Mouse (Mus musculus): Measurements from ENCODE around the gene B020031M17Rik. TPM values are rescaled to one million over a fixed set of nuclear protein-coding genes. Genes with fewer than 3 reads are reported as not detected.
A peak's percentile ranks its signal among the peaks of the same experiment; 100 is the strongest.
"Not testable (repeated sequence)": the region's sequence is repeated elsewhere in the genome, so short reads cannot be mapped to it uniquely, and the experiment has no call there.

Gene B020031M17Rik
- polyA plus RNA-seq (2014; fragmentation: Nextera tagmentation; extraction: Ambion mirVana), result not detected in 2 replicates

DNA sequence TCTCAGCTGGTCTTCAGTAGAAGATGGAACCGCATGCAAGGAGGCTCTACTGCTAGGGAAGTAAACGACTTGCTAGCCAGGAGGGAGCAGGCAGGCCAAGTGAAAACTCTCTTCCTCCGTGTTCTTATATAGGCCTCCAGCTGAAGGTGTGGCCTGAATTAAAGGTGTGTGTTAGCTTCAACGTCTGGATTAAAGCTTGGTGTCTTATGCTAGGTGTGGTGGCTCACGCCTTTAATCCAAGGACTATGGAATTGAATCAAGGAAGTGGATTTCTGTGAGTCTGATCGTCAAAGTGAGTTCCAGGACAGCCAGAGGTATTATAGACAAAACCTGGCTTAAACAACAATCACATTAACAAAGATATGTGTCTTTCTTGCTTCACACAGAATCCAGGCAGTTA, at the start of gene B020031M17Rik:
B020031M17Rik (minus strand) TSS at position 101 of the 400 bp plus-strand sequence.
- not testable (repeated sequence) for ATAC-seq (ENCODE audit: low read depth); H3K27me3 ChIP-seq (replicated peaks; ENCODE audit: control insufficient read depth, insufficient read depth, low read length); H3K9me3 ChIP-seq (ENCODE audit: control insufficient read depth, low read length); H3K27ac ChIP-seq (replicated peaks; ENCODE audit: low read depth, low read length); H3K36me3 ChIP-seq (ENCODE audit: control insufficient read depth, insufficient read depth, low read length); DNase-seq (ENCODE audit: low spot score); H3K4me1 ChIP-seq (ENCODE audit: control insufficient read depth, insufficient read depth, low read length); H3K4me3 ChIP-seq (ENCODE audit: low read depth, low read length); H3K4me2 ChIP-seq (ENCODE audit: low read depth, low read length); H3K9ac ChIP-seq (ENCODE audit: low read depth, low read length)
- 71% methylated on average over 3 of the region's 6 CpGs for WGBS

DNA sequence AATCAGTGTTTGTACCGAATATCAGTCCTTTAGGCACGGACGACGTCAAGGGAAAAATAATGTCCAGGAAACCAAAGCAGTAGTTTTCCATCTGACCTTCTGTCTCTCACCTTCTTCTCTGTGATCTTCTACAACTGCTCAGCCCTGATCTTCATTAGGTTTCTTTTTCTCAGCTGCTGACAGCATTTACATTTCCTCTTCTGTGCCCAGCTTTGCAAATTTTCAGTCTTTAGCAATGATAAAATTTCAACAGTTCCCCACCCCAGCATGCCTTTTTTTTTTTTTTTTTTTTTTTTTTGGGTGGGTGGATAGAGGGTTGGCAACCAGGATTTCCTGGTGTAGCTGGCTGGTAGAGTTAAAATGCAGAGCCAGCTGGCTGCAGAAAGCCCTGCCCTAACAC, 48.6 kb upstream of the B020031M17Rik start:
- H3K4me2 ChIP-seq (ENCODE audit: low read depth, low read length); H3K36me3 ChIP-seq (ENCODE audit: control insufficient read depth, insufficient read depth, low read length); H3K4me3 ChIP-seq (ENCODE audit: low read depth, low read length); ATAC-seq (ENCODE audit: low read depth); DNase-seq (ENCODE audit: low spot score); H3K27me3 ChIP-seq (replicated peaks; ENCODE audit: control insufficient read depth, insufficient read depth, low read length); H3K9ac ChIP-seq (ENCODE audit: low read depth, low read length); H3K9me3 ChIP-seq (ENCODE audit: control insufficient read depth, low read length); H3K27ac ChIP-seq (replicated peaks; ENCODE audit: low read depth, low read length); H3K4me1 ChIP-seq (ENCODE audit: control insufficient read depth, insufficient read depth, low read length): not testable (repeated sequence)
- WGBS, result no CpG with 5 or more reads among the region's 4 CpGs

DNA sequence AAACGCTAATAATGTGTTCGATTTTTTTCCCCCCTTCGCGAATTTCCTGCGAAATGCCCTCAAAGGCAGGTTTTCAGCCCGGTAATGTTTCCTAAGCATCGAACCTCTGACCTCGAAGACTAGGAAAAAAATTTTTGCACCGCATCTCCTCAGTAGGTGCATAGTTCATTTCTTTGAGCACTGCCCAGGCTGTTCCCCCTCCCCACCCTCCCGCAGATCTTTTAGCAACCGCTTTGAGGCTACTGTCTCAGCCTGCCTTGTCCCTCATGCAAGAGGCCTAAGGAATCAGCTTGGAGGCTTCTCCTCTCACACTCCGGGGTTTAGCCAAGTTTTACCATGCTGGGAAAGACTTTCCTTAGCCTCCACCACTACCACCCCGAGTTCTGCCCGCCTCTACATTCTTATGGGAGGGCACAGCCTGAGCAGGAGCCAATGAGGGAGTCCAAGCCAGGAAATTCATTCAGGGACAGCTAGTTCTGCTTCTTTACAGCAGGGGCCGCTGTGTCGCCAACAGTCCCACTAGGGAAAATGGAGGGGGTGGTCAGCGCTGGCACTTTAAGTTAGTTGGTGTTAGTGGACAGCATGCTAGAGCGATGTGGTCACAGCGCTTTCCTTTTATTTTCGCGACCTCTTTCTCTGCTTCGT, 48.0 kb upstream of the B020031M17Rik start:
- H3K9ac ChIP-seq (ENCODE audit: low read depth, low read length); H3K27ac ChIP-seq (replicated peaks; ENCODE audit: low read depth, low read length); H3K4me3 ChIP-seq (ENCODE audit: low read depth, low read length); DNase-seq (ENCODE audit: low spot score); H3K4me2 ChIP-seq (ENCODE audit: low read depth, low read length); H3K27me3 ChIP-seq (replicated peaks; ENCODE audit: control insufficient read depth, insufficient read depth, low read length); H3K9me3 ChIP-seq (ENCODE audit: control insufficient read depth, low read length); H3K4me1 ChIP-seq (ENCODE audit: control insufficient read depth, insufficient read depth, low read length); H3K36me3 ChIP-seq (ENCODE audit: control insufficient read depth, insufficient read depth, low read length): not testable (repeated sequence)
- peak; percentile 77; the same call in 1 of the 2 replicates for ATAC-seq (ENCODE audit: low read depth)
- no CpG with 5 or more reads among the region's 22 CpGs for WGBS

DNA sequence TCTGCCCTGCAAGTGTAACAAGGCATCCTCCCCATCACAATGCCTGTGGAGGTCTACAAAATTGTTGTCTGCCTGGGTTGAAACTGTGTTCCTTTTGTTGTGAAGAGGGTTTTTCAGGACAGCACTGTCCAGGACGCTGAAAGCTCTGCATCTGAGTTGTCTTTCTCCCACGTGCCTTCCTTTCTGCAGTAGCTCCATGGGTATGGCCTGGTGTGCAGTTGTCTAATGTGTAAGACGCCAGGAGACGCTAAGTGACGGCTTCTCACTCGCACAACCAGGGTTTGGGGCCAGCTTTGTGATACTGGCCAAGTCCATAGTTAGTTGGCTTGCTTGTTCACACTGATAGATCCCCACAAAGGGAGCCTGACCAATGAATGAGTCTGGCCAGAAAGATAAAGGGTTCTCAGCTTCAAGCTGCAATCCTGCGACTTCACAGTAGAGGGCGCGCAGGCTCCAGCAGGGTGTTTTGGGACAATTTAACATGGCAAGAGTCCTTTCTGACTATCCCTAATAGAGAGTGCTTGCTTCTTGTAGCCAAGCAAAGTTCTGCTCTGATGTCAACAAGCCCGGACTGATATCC, 41.4 kb upstream of the B020031M17Rik start:
- no CpG with 5 or more reads among the region's 10 CpGs for WGBS
- H3K36me3 ChIP-seq (ENCODE audit: control insufficient read depth, insufficient read depth, low read length); ATAC-seq (ENCODE audit: low read depth); H3K4me1 ChIP-seq (ENCODE audit: control insufficient read depth, insufficient read depth, low read length); DNase-seq (ENCODE audit: low spot score); H3K9ac ChIP-seq (ENCODE audit: low read depth, low read length); H3K4me3 ChIP-seq (ENCODE audit: low read depth, low read length); H3K4me2 ChIP-seq (ENCODE audit: low read depth, low read length); H3K27me3 ChIP-seq (replicated peaks; ENCODE audit: control insufficient read depth, insufficient read depth, low read length); H3K9me3 ChIP-seq (ENCODE audit: control insufficient read depth, low read length); H3K27ac ChIP-seq (replicated peaks; ENCODE audit: low read depth, low read length): not testable (repeated sequence)

DNA sequence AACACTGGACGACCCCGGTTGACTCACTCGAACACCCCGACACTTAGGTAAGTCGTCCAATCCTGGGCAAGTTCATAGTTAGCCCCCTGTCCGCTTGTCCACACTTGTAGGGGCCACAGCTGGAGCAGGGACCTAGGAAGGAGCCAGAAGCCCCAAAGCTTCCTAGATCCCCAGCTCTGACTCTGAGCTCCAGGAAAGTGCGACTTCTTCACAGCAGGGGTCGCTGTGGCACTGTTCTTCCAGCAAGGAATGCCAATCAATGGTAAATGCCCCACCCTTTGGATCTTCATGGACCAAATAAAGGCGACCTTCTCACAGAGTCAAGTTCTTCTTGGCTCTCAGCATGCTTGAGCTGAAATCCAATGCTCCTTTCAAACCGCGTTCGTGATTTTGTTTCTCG, 40.7 kb upstream of the B020031M17Rik start:
- H3K4me1 ChIP-seq (ENCODE audit: control insufficient read depth, insufficient read depth, low read length); ATAC-seq (ENCODE audit: low read depth); H3K36me3 ChIP-seq (ENCODE audit: control insufficient read depth, insufficient read depth, low read length); H3K4me2 ChIP-seq (ENCODE audit: low read depth, low read length); H3K27ac ChIP-seq (replicated peaks; ENCODE audit: low read depth, low read length); H3K9me3 ChIP-seq (ENCODE audit: control insufficient read depth, low read length); H3K27me3 ChIP-seq (replicated peaks; ENCODE audit: control insufficient read depth, insufficient read depth, low read length); H3K9ac ChIP-seq (ENCODE audit: low read depth, low read length); DNase-seq (ENCODE audit: low spot score); H3K4me3 ChIP-seq (ENCODE audit: low read depth, low read length): not testable (repeated sequence)
- no CpG with 5 or more reads among the region's 13 CpGs for WGBS

DNA sequence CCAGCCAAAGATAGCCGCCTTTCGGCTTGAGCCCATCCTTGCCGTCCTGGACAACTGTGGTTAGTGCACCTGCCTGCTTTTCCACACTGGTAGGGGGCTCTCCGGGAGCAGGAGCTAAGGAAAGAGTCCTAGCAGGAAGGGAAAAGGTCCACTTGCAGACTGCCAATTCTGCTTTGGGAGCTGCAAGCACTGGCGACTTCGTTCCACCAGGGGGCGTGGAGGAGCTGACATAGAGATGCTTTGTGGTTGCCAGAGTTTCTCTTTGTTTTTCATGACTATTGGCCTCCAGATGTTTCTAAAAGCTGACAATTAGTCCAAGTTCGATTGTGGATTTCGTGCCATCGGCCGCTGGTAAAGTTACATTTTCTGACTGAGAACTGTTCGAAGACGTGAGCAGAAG, 18.6 kb upstream of the B020031M17Rik start:
- H3K4me3 ChIP-seq (ENCODE audit: low read depth, low read length); H3K36me3 ChIP-seq (ENCODE audit: control insufficient read depth, insufficient read depth, low read length); H3K9me3 ChIP-seq (ENCODE audit: control insufficient read depth, low read length); H3K4me2 ChIP-seq (ENCODE audit: low read depth, low read length); H3K9ac ChIP-seq (ENCODE audit: low read depth, low read length); DNase-seq (ENCODE audit: low spot score); H3K27ac ChIP-seq (replicated peaks; ENCODE audit: low read depth, low read length); H3K27me3 ChIP-seq (replicated peaks; ENCODE audit: control insufficient read depth, insufficient read depth, low read length); H3K4me1 ChIP-seq (ENCODE audit: control insufficient read depth, insufficient read depth, low read length): not testable (repeated sequence)
- WGBS, result no CpG with 5 or more reads among the region's 13 CpGs
- ATAC-seq (ENCODE audit: low read depth), result 0 out of 2 replicates have a peak, but pooled peaks have one; percentile 30

DNA sequence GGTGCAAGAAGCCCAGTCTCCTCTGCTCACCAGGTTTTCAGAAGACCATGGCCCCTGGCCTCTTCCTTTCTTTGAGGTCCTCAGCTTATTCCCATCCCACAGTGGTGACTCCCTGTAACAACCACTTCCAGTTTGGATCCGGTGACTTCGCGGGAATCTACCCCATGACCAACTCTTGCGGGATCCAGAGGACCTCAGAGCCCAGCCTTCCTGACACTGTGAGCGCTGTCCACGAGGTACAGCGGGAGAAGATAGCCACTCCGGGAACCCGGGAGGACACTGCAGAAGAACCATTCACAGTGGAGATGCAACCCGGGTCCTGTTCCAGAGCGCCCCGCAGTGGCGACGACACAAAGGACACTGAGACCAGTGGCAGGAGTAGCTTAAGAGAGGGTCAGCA, 17.6 kb upstream of the B020031M17Rik start:
- not testable (repeated sequence) for H3K9me3 ChIP-seq (ENCODE audit: control insufficient read depth, low read length); ATAC-seq (ENCODE audit: low read depth); H3K4me2 ChIP-seq (ENCODE audit: low read depth, low read length); H3K27ac ChIP-seq (replicated peaks; ENCODE audit: low read depth, low read length); DNase-seq (ENCODE audit: low spot score); H3K9ac ChIP-seq (ENCODE audit: low read depth, low read length); H3K4me1 ChIP-seq (ENCODE audit: control insufficient read depth, insufficient read depth, low read length); H3K36me3 ChIP-seq (ENCODE audit: control insufficient read depth, insufficient read depth, low read length); H3K27me3 ChIP-seq (replicated peaks; ENCODE audit: control insufficient read depth, insufficient read depth, low read length); H3K4me3 ChIP-seq (ENCODE audit: low read depth, low read length)
- WGBS, result no CpG with 5 or more reads among the region's 14 CpGs

DNA sequence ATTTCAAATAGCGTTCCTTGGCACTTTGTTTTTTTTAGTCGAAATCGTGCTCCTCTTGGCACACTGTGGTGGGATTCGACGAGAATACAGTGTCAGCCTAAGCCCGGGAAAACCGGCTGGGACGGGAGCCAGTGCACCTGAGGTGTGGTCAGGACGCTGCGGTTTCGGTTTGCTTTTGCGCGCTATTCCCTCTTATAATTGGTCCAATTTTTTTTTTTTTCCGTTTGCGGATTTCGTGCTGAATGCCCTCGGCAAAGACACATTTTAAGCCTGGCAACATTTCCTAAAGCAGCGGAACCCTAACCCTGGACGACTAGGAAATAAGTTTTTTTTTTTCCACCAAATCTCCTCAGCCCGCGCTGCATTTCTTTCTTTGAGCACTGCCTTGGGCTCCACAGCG, 15.4 kb upstream of the B020031M17Rik start:
- under 1% methylated on average over 18 of the region's 22 CpGs for WGBS
- not testable (repeated sequence) for H3K9ac ChIP-seq (ENCODE audit: low read depth, low read length); H3K27ac ChIP-seq (replicated peaks; ENCODE audit: low read depth, low read length); H3K9me3 ChIP-seq (ENCODE audit: control insufficient read depth, low read length); H3K4me1 ChIP-seq (ENCODE audit: control insufficient read depth, insufficient read depth, low read length); H3K36me3 ChIP-seq (ENCODE audit: control insufficient read depth, insufficient read depth, low read length); H3K27me3 ChIP-seq (replicated peaks; ENCODE audit: control insufficient read depth, insufficient read depth, low read length)
- H3K4me3 ChIP-seq (ENCODE audit: low read depth, low read length), result peak overlapping the region; percentile 13; the same call in 1 of the 2 replicates
- peak overlapping the region; percentile 39 for H3K4me2 ChIP-seq (ENCODE audit: low read depth, low read length)
- DNase-seq (ENCODE audit: low spot score) (peak; percentile 2), ATAC-seq (ENCODE audit: low read depth) (peak; percentile 64; the same call in 1 of the 2 replicates)
